Mouse (Mus musculus) c-Kit-positive CD71-positive TER-119-positive erythroid progenitor cells, embryonic 14.5 days (primary cell): Measurements from ENCODE around the gene Sh3d19.
A peak's percentile ranks its signal among the peaks of the same experiment; 100 is the strongest.

ENCODE experiments used
- DNase-seq: peaks from one replicate; pipeline ENCODE4 v3.0.0-alpha.2; 2013; ENCODE audit warnings: low spot score

Gene Sh3d19

DNA sequence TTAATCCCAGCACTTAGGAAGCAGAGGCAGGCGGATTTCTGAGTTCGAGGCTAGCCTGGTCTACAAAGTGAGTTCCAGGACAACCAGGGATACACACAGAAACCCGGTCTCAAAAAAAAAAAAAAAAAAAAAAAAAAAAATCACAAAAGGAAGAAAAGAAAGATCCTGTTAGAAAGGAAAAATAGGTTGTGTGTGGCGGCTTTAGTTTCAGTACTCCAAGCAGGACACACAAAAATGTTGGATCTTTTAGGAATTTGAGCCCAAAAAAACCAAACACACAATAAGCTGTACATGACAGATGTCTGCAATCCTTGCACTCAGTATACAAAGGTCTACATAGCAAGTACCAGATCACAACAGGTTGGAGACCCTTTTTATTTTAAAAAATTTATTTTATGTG lies 168.8 kb downstream of the Sh3d19 start:
- DNase-seq, result no peak

DNA sequence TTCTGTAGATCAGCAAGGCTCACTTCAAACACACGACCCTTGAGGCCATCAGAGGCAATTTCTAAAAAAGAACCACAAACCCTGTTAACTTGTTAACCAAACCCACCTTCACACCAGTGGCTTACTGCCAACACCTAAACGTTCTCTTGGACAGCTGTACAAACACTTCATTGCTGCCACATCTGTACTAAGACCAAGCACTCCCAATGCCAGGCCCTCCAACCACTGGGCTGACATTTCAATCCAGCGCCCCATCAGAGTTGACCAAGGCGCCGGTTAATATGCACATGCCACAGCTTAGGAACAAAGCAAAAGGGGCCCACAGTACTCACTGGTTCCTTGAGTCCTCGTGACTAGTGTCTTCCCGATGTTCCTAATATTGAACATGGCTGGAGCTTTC lies 170.5 kb downstream of the Sh3d19 start:
- DNase-seq, result no peak

DNA sequence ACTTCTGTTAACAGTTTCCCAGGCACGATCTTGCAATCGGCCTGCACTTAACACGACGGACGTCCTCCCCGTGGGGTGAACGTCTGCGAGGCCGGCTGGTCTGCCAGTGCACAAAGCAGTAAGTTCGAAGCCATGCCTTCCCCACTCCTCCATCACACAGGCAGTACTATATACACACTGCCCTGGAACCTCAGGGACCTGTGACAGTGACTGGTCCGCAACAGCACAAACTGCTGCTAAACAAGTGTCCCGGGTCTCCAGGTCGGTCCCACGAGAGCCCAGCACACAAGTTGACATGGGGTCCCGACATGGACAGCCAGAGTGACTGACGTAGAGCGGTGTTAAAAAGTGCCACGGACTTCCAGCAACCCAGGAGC lies 171.0 kb downstream of the Sh3d19 start:
- no peak for DNase-seq

DNA sequence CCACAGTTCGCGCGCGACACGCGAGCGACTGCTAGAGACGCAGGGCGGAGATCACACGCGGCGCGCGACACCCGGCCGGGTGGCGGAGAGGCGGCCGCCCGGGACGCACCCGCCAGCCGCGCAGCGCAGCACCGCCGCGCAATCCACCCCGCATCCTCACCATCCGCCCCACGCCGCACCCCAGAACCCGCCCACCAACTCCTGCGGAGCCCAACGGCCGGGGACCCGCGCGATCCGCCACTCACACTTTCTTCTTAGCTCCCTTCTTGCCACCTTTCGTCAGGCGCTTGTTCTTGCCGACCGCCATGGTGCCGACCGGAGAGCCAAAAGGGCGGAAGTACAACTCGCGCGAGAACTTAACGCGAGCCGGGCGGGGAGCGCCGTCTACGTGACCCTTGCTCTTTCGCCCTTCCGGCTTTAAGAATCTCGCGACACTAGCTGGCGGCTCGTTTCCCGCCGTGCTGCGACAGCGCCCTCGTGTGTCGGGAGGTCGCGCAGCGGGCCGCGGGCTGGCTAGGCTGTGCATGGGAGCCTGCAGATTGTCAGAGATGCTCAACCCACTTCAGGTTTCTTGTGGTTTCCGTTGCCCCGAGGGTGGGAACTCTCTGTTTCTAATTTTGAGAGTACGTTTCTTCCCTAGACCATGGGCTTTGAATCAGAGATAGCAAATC lies 171.5 kb downstream of the Sh3d19 start, which contains the start of gene Rps3a1:
Rps3a1 (minus strand) TSS at position 440 of the 671 bp plus-strand sequence.
- DNase-seq, result peak; percentile 94

- no peak for DNase-seq
Measured at GRCm38 (mm10) chr3:86142934-86143317, 172.0 kb downstream of the Sh3d19 start.

- no peak for DNase-seq
Measured at GRCm38 (mm10) chr3:86143343-86143742, 172.4 kb downstream of the Sh3d19 start.

DNA sequence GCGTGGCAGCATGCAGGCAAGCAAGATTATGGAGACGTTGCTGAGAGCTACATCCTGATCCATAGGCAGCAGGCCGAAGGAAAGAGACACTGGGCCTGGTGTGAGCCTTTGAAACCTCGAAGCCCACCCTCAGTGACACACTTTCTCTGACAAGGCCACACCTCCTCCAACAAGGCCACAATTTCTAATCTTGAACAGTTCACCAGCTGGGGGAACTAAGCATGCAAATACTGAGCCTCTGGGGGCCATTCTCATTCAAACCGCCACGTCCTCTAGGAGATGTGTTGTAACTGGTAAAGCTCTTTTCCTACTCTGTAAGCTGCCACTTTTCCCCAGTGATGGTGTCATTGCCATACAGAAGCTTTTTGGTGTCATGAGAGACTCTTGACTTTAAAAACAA lies 178.2 kb downstream of the Sh3d19 start:
- DNase-seq, result no peak

GRCm38 (mm10) chr3:86149521-86149920 lies 178.6 kb downstream of the Sh3d19 start:
- no peak for DNase-seq

DNA sequence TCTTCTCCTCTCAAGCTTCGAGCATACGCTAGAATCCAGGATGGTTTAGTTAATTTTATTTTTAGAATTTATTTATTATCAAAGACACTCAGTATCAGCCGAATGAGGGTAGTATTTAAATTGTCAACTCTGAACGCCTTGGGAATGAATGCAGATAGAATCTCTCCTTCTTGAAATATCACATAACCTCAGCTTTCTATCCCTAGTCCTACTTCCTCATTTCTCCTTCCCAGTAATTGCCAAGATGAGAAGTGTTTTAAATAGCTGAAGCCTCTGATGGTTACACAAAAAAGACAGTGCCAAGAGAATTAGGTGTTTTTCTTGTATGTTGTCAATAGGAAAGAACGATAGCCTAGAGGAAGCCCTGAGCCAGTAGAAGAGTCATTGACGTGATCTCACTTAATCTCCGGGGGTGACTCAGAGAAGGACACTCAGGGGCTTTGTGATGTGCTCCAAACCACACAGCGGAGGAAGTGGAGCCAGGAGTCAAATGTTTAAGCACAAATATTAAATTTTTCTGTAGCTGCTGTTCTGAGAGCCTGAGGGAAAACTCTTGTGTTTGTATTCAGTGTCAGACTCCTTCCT lies 198.0 kb downstream of the Sh3d19 start:
- DNase-seq, result no peak

GRCm38 (mm10) chr3:86179714-86180113 lies 208.8 kb downstream of the Sh3d19 start:
- no peak for DNase-seq
